Mouse (Mus musculus) adrenal gland, adult 18-20 months (tissue): ENCODE measurements around the gene Scamp1. TPM values are rescaled to one million over a fixed set of nuclear protein-coding genes. Genes with fewer than 3 reads are reported as not detected.

ENCODE experiments used
- DNase-seq, 2 experiments: peaks; one replicate each; pipeline ENCODE4 v3.0.0; 2021 to 2022; ENCODE audit warnings: low spot score in 2 of 2
- total RNA-seq, 2 experiments: library from RNA; stranded (reverse); gene quantifications; 1 replicate in 1 of 2; 2 replicates in 1 of 2; pipeline ENCODE4 v1.2.3; 2021

Scamp1 gene
- total RNA-seq, 2 experiments from 2014 or later: 49.0 to 83.0 TPM

- no peak for DNase-seq
These were observed 104.9 kb downstream of the Scamp1 start for GRCm38 (mm10) chr13:94180477-94181420.

- no peak for DNase-seq
These were observed 107.1 kb downstream of the Scamp1 start for GRCm38 (mm10) chr13:94178401-94179040.

GRCm38 (mm10) chr13:94177148-94177547, 108.5 kb downstream of the Scamp1 start:
- no peak for DNase-seq

- no peak for DNase-seq
These were observed 110.1 kb downstream of the Scamp1 start for GRCm38 (mm10) chr13:94175379-94176050.

- no peak for DNase-seq
These were observed 110.9 kb downstream of the Scamp1 start for GRCm38 (mm10) chr13:94174577-94175279.

GRCm38 (mm10) chr13:94173633-94174576, 111.8 kb downstream of the Scamp1 start:
- DNase-seq: peak; percentile 41 to 42

GRCm38 (mm10) chr13:94172533-94173310, 112.9 kb downstream of the Scamp1 start:
- no peak for DNase-seq

GRCm38 (mm10) chr13:94171612-94172011, 114.0 kb downstream of the Scamp1 start:
- DNase-seq: no peak

- no peak for DNase-seq
These were observed 116.2 kb downstream of the Scamp1 start for GRCm38 (mm10) chr13:94169325-94169916.

- DNase-seq: no peak
These were observed 117.3 kb downstream of the Scamp1 start for GRCm38 (mm10) chr13:94168319-94168718.

GRCm38 (mm10) chr13:94164501-94164900, 121.2 kb downstream of the Scamp1 start:
- no peak for DNase-seq

GRCm38 (mm10) chr13:94159478-94160220, 126.0 kb downstream of the Scamp1 start:
- DNase-seq: no peak

- DNase-seq: no peak
These were observed 126.7 kb downstream of the Scamp1 start for GRCm38 (mm10) chr13:94158864-94159477.

GRCm38 (mm10) chr13:94155657-94156429, 129.8 kb downstream of the Scamp1 start:
- DNase-seq: no peak

- no peak for DNase-seq
These were observed 131.0 kb downstream of the Scamp1 start for GRCm38 (mm10) chr13:94154512-94155296.

GRCm38 (mm10) chr13:94153658-94154057, 132.0 kb downstream of the Scamp1 start:
- DNase-seq: no peak
